Mouse (Mus musculus): Measurements from ENCODE around the gene Gm36079.
"Not testable (repeated sequence)": the region's sequence is repeated elsewhere in the genome, so short reads cannot be mapped to it uniquely, and the experiment has no call there.

The Gm36079 gene

DNA sequence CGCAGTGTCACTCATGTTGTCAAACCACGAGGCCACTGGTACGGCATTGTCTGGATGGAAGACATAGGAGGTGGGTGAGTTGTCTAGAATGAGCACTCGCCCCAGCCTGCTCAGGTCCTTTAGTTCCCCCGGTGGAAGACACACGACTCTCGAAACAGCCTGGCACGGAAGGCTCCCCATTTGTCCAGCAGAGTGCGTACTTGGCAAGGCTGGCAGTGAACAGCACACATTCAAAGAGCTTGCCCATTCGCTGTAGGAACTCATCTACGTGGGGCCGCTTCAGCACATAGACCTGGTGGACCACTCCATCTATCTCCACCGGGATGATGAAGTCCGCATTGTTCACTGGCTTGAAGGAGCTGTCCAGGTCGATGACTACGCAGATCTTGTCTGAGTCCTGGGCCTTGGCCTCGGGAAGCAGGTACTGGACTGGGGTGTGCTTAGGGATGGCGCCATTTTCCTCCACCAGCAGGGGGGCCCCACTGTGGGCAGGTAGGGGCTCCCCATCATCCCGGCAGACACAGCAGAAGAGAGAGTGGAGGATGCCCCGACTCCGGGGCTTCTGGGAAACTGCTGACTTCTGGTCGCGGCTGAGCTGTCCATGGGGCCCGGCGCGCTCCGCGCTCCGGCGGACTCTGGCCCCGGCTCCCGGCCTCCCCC is 11.3 kb downstream of the Gm36079 start:
- DNase-seq: not testable (repeated sequence)

GRCm38 (mm10) chr13:120013962-120014361 is 12.8 kb downstream of the Gm36079 start:
- not testable (repeated sequence) for DNase-seq

GRCm38 (mm10) chr13:120013544-120013943 is 13.3 kb downstream of the Gm36079 start:
- DNase-seq: not testable (repeated sequence)

- not testable (repeated sequence) for DNase-seq
These were observed 16.7 kb downstream of the Gm36079 start for GRCm38 (mm10) chr13:120010068-120010467.

- not testable (repeated sequence) for DNase-seq
These were observed 27.6 kb downstream of the Gm36079 start for GRCm38 (mm10) chr13:119999215-119999614.

DNA sequence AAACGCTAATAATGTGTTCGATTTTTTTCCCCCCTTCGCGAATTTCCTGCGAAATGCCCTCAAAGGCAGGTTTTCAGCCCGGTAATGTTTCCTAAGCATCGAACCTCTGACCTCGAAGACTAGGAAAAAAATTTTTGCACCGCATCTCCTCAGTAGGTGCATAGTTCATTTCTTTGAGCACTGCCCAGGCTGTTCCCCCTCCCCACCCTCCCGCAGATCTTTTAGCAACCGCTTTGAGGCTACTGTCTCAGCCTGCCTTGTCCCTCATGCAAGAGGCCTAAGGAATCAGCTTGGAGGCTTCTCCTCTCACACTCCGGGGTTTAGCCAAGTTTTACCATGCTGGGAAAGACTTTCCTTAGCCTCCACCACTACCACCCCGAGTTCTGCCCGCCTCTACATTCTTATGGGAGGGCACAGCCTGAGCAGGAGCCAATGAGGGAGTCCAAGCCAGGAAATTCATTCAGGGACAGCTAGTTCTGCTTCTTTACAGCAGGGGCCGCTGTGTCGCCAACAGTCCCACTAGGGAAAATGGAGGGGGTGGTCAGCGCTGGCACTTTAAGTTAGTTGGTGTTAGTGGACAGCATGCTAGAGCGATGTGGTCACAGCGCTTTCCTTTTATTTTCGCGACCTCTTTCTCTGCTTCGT is 28.2 kb downstream of the Gm36079 start:
- not testable (repeated sequence) for DNase-seq

DNA sequence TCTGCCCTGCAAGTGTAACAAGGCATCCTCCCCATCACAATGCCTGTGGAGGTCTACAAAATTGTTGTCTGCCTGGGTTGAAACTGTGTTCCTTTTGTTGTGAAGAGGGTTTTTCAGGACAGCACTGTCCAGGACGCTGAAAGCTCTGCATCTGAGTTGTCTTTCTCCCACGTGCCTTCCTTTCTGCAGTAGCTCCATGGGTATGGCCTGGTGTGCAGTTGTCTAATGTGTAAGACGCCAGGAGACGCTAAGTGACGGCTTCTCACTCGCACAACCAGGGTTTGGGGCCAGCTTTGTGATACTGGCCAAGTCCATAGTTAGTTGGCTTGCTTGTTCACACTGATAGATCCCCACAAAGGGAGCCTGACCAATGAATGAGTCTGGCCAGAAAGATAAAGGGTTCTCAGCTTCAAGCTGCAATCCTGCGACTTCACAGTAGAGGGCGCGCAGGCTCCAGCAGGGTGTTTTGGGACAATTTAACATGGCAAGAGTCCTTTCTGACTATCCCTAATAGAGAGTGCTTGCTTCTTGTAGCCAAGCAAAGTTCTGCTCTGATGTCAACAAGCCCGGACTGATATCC is 34.8 kb downstream of the Gm36079 start:
- DNase-seq: not testable (repeated sequence)

- not testable (repeated sequence) for DNase-seq
These were observed 35.5 kb downstream of the Gm36079 start for GRCm38 (mm10) chr13:119991264-119991663.
